Mouse (Mus musculus): ENCODE data around the gene Prr5l. TPM values are rescaled to one million over a fixed set of nuclear protein-coding genes. Genes with fewer than 3 reads are reported as not detected.

Gene Prr5l
- polyA plus RNA-seq, 1 experiment from 2014 or later, result 25.2 TPM

- no peak overlapping the region for H3K4me3 ChIP-seq
- H3K4me1 ChIP-seq, result no peaks in the 10 kb centered on the region
- no peak for DNase-seq (ENCODE audit: low spot score)
- no peak overlapping the region for H3K27ac ChIP-seq (replicated peaks)
- no peaks in the 10 kb centered on the region for H3K36me3 ChIP-seq
- no peaks in the 10 kb centered on the region for H3K9me3 ChIP-seq (replicated peaks)
- no peaks in the 10 kb centered on the region for H3K27me3 ChIP-seq (ENCODE audit: low read depth, poor library complexity, severe bottlenecking)
- 86% methylated on average over 15 of the region's 15 CpGs for WGBS
Observed at GRCm38 (mm10) chr2:101862219-101863123, 20.4 kb downstream of the Prr5l start.

- DNase-seq (ENCODE audit: low spot score), result no peak
- WGBS, result 92% methylated on average over 3 of the region's 3 CpGs
Observed at GRCm38 (mm10) chr2:101860920-101861485, 21.8 kb downstream of the Prr5l start.

GRCm38 (mm10) chr2:101856174-101856573 lies 26.7 kb downstream of the Prr5l start:
- Histone ChIP-seq H3K27ac (replicated peaks) (no peak overlapping the region), H3K4me1 (no peaks in the 10 kb centered on the region), H3K27me3 (ENCODE audit: low read depth, poor library complexity, severe bottlenecking) (no peaks in the 10 kb centered on the region), H3K36me3 (no peaks in the 10 kb centered on the region), H3K4me3 (no peak overlapping the region), H3K9me3 (replicated peaks) (no peaks in the 10 kb centered on the region)
- WGBS, result 86% methylated on average over 9 of the region's 9 CpGs
- DNase-seq (ENCODE audit: low spot score), result no peak

More at GRCm38 (mm10) chr2:101860920-101861485, 21.8 kb downstream of the Prr5l start:
- Histone ChIP-seq H3K4me1 (no peaks in the 10 kb centered on the region), H3K4me3 (no peak overlapping the region), H3K9me3 (replicated peaks) (no peaks in the 10 kb centered on the region), H3K27ac (replicated peaks) (no peak overlapping the region), H3K27me3 (ENCODE audit: low read depth, poor library complexity, severe bottlenecking) (no peaks in the 10 kb centered on the region), H3K36me3 (no peaks in the 10 kb centered on the region)

GRCm38 (mm10) chr2:101854792-101855191 lies 28.0 kb downstream of the Prr5l start:
- no peaks in the 10 kb centered on the region for H3K9me3 ChIP-seq (replicated peaks)
- H3K4me1 ChIP-seq, result no peaks in the 10 kb centered on the region
- no peaks in the 10 kb centered on the region for H3K36me3 ChIP-seq
- H3K27me3 ChIP-seq (ENCODE audit: low read depth, poor library complexity, severe bottlenecking), result no peaks in the 10 kb centered on the region
- no peak overlapping the region for H3K4me3 ChIP-seq
- no peak overlapping the region for H3K27ac ChIP-seq (replicated peaks)
- no peak for DNase-seq (ENCODE audit: low spot score)
- WGBS, result 87% methylated on average over 7 of the region's 7 CpGs

- Histone ChIP-seq H3K4me3 (no peak overlapping the region), H3K9me3 (replicated peaks) (no peaks in the 10 kb centered on the region), H3K36me3 (no peaks in the 10 kb centered on the region), H3K4me1 (peaks cover 2% of the 10 kb centered on the region), H3K27ac (replicated peaks) (no peak overlapping the region), H3K27me3 (ENCODE audit: low read depth, poor library complexity, severe bottlenecking) (no peaks in the 10 kb centered on the region)
- no peak for DNase-seq (ENCODE audit: low spot score)
- WGBS, result 83% methylated on average over 7 of the region's 7 CpGs
Observed at GRCm38 (mm10) chr2:101842756-101843155, 40.1 kb downstream of the Prr5l start.

GRCm38 (mm10) chr2:101834816-101835523 lies 47.9 kb downstream of the Prr5l start:
- Histone ChIP-seq H3K9me3 (replicated peaks) (no peaks in the 10 kb centered on the region), H3K4me3 (no peak overlapping the region), H3K27me3 (ENCODE audit: low read depth, poor library complexity, severe bottlenecking) (no peaks in the 10 kb centered on the region), H3K36me3 (no peaks in the 10 kb centered on the region), H3K27ac (replicated peaks) (no peak overlapping the region), H3K4me1 (peaks cover 6% of the 10 kb centered on the region)
- WGBS, result 87% methylated on average over 9 of the region's 9 CpGs
- DNase-seq (ENCODE audit: low spot score), result no peak

GRCm38 (mm10) chr2:101832361-101832760 lies 50.5 kb downstream of the Prr5l start:
- H3K36me3 ChIP-seq, result no peaks in the 10 kb centered on the region
- 85% methylated on average over 9 of the region's 9 CpGs for WGBS
- no peak overlapping the region for H3K4me3 ChIP-seq
- no peaks in the 10 kb centered on the region for H3K9me3 ChIP-seq (replicated peaks)
- no peaks in the 10 kb centered on the region for H3K27me3 ChIP-seq (ENCODE audit: low read depth, poor library complexity, severe bottlenecking)
- no peak for DNase-seq (ENCODE audit: low spot score)
- H3K27ac ChIP-seq (replicated peaks), result no peak overlapping the region
- peaks cover 11% of the 10 kb centered on the region for H3K4me1 ChIP-seq

GRCm38 (mm10) chr2:101831851-101832250 lies 51.0 kb downstream of the Prr5l start:
- Histone ChIP-seq H3K27me3 (ENCODE audit: low read depth, poor library complexity, severe bottlenecking) (no peaks in the 10 kb centered on the region), H3K4me1 (peaks cover 11% of the 10 kb centered on the region), H3K27ac (replicated peaks) (no peak overlapping the region), H3K9me3 (replicated peaks) (no peaks in the 10 kb centered on the region), H3K4me3 (no peak overlapping the region), H3K36me3 (no peaks in the 10 kb centered on the region)
- DNase-seq (ENCODE audit: low spot score), result no peak
- 85% methylated on average over 5 of the region's 5 CpGs for WGBS

GRCm38 (mm10) chr2:101830186-101830915 lies 52.5 kb downstream of the Prr5l start:
- H3K27me3 ChIP-seq (ENCODE audit: low read depth, poor library complexity, severe bottlenecking), result no peaks in the 10 kb centered on the region
- no peak for DNase-seq (ENCODE audit: low spot score)
- no peaks in the 10 kb centered on the region for H3K9me3 ChIP-seq (replicated peaks)
- H3K36me3 ChIP-seq, result no peaks in the 10 kb centered on the region
- WGBS, result 77% methylated on average over 9 of the region's 9 CpGs
- H3K4me3 ChIP-seq, result no peak overlapping the region
- no peak overlapping the region; the same call in 1 of the 2 replicates for H3K27ac ChIP-seq (replicated peaks)
- H3K4me1 ChIP-seq, result peaks cover 11% of the 10 kb centered on the region

GRCm38 (mm10) chr2:101829013-101829412 lies 53.8 kb downstream of the Prr5l start:
- Histone ChIP-seq H3K27me3 (ENCODE audit: low read depth, poor library complexity, severe bottlenecking) (no peaks in the 10 kb centered on the region), H3K27ac (replicated peaks) (no peak overlapping the region), H3K36me3 (no peaks in the 10 kb centered on the region), H3K9me3 (replicated peaks) (no peaks in the 10 kb centered on the region), H3K4me3 (no peak overlapping the region), H3K4me1 (peaks cover 11% of the 10 kb centered on the region)
- DNase-seq (ENCODE audit: low spot score), result no peak
- 82% methylated on average over 4 of the region's 4 CpGs for WGBS

- WGBS, result 69% methylated on average over 5 of the region's 5 CpGs
- no peak overlapping the region for H3K27ac ChIP-seq (replicated peaks)
Observed at GRCm38 (mm10) chr2:101828057-101828643, 54.7 kb downstream of the Prr5l start.

GRCm38 (mm10) chr2:101827626-101828025 lies 55.2 kb downstream of the Prr5l start:
- H3K4me3 ChIP-seq, result no peak overlapping the region
- no peaks in the 10 kb centered on the region for H3K36me3 ChIP-seq
- 56% methylated on average over 5 of the region's 5 CpGs for WGBS
- no peaks in the 10 kb centered on the region for H3K27me3 ChIP-seq (ENCODE audit: low read depth, poor library complexity, severe bottlenecking)
- H3K4me1 ChIP-seq, result peaks cover 11% of the 10 kb centered on the region
- H3K27ac ChIP-seq (replicated peaks), result no peak overlapping the region
- no peak for DNase-seq (ENCODE audit: low spot score)
- H3K9me3 ChIP-seq (replicated peaks), result no peaks in the 10 kb centered on the region

More at GRCm38 (mm10) chr2:101828057-101828643, 54.7 kb downstream of the Prr5l start:
- no peaks in the 10 kb centered on the region for H3K9me3 ChIP-seq (replicated peaks)
- H3K27me3 ChIP-seq (ENCODE audit: low read depth, poor library complexity, severe bottlenecking), result no peaks in the 10 kb centered on the region
- DNase-seq (ENCODE audit: low spot score), result no peak
- peaks cover 11% of the 10 kb centered on the region for H3K4me1 ChIP-seq
- H3K4me3 ChIP-seq, result no peak overlapping the region
- H3K36me3 ChIP-seq, result no peaks in the 10 kb centered on the region
